Mouse (Mus musculus) common myeloid progenitor, adult 5-6 weeks (primary cell): ENCODE data around the gene AW551984. TPM values are rescaled to one million over a fixed set of nuclear protein-coding genes. Genes with fewer than 3 reads are reported as not detected.

Experiments
- ATAC-seq: replicated peaks from 2 replicates; pipeline ENCODE4 v1.8.0; 2016; ENCODE audit warnings: low read depth, mild to moderate bottlenecking, moderate TSS enrichment, inconsistent platforms; ENCODE audit not compliant: poor library complexity, severe bottlenecking
- total RNA-seq: library from RNA; stranded (forward); fragments of 200-1000, 187-1606 nt; gene quantifications from 2 replicates; pipeline ENCODE4 v1.2.3, GENCODE M21; 2017

Gene AW551984
- not detected in 2 replicates for total RNA-seq

- no peak for ATAC-seq
Observed at GRCm38 (mm10) chr9:39603999-39604453, at the start of gene AW551984. Gene AW551984, minus strand, starts transcription at chr9:39604403.

DNA sequence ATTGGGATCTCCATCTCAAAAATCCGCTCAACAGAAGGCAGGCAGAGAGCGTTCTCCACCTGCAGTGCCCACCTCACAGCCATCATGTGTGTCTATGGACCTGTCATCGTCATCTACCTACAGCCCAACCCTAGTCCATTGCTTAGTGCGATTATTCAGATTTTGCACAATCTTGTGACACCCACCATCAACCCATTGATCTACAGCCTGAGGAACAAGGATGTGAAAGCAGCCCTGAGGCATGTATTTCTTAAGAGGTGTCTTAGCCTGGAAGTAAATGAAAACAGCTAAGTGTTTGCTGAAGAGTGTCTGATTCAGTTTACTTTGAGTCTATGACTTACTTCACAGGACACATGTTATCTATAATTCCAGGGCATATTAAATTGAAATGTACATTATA lies 43.2 kb upstream of the AW551984 start:
- ATAC-seq = no peak

- ATAC-seq = no peak
Observed at GRCm38 (mm10) chr9:39644785-39645184, 40.6 kb upstream of the AW551984 start, which contains the start of gene Olfr961. Gene Olfr961, plus strand, starts transcription at chr9:39645085.

GRCm38 (mm10) chr9:39633913-39634594 lies 29.9 kb upstream of the AW551984 start:
- no peak for ATAC-seq

DNA sequence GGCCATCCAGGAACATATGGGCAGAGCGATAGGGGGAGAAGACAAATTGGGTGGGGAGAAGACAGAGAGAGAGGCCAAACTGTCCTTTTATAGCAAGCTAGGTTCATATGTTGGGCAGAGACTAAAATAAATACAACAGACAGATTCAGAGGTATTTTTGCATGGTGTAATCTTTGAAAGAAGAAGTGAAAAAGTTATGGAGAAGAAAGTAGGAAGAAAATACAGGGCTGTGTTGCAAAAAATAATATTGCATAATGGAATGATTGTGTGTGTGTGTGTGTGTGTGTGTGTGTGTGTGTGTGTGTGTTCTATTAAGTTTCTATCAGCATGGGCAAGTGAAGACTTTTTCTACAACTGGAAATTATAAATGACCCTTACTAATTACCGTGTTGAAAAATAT lies 24.9 kb upstream of the AW551984 start:
- 0 out of 2 replicates have a peak, but pooled peaks have one; percentile 45 for ATAC-seq

- ATAC-seq = no peak
Observed at GRCm38 (mm10) chr9:39624711-39625110, 20.5 kb upstream of the AW551984 start.

DNA sequence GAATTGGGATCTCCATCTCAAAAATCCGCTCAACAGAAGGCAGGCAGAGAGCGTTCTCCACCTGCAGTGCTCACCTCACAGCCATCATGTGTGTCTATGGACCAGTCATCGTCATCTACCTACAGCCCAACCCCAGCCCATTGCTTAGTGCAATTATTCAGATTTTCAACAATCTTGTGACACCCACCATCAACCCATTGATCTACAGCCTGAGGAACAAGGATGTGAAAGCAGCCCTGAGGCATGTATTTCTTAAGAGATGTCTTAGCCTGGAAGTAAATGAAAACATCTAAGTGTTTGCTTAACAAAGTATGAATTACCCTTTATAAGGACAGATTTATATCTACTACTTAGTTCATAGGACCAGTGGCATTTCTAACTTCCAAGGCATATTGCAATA lies 19.6 kb upstream of the AW551984 start:
- ATAC-seq = no peak

DNA sequence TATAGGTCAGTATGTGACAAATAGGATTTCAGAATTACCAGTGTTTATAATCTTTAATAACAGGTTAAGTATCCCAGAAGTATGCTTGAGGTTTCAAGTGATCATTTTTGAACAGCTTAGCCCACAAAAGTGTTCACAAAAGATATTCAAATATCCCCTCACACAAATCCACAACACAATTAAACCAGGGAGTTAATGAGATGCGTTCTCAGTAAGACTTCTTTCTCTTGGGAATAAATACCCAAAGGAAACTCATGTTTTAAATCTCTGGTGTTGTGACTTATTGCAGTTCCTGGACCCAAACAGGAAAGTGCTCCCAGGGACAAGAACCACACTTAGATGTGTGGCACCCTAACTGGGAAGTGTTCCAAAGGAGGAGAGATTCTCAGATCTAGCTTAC lies 16.9 kb upstream of the AW551984 start, which contains the start of gene Olfr960:
Gene Olfr960, plus strand, starts transcription at position 301 of the 400 bp plus-strand sequence.
- ATAC-seq = no peak

DNA sequence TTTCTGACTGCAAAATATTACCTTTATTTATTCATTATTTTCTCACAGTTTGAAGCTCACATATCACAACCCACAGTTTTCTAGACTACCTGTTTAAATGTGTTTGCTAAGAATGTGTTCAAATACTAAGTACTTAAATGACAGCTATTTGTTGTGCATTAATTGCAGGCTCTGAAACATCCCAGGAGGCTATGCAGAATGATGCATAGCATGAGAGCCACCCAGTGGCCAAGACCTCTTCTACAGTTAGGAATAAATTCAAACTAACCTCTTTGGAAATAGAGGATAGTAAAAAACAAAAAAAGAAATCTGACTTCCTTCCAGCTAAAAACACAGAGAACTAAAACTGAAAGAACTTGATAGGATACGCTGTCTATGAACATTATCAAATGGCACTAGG lies 7.8 kb upstream of the AW551984 start:
- no peak for ATAC-seq

DNA sequence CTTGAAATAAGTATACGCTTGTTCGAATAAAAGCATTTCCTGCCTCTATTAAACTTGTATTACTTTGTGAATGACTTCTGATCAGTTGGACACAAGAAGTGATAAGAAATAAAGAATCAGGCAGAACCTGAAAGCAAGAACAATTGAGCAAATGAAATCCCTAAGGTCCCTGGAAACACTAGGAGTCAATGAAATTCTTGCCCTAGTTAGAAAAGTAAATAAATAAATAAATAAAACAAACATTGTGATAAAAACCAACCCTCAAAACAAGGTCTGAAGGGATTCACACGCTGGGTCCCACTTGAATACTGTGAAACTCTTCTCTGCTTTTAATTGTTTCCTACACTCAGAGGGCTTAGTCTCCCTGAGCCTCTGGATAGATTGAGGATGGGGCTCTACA lies 6.2 kb upstream of the AW551984 start, which contains the start of gene Olfr148:
Gene Olfr148, plus strand, starts transcription at position 301 of the 400 bp plus-strand sequence.
- no peak for ATAC-seq

DNA sequence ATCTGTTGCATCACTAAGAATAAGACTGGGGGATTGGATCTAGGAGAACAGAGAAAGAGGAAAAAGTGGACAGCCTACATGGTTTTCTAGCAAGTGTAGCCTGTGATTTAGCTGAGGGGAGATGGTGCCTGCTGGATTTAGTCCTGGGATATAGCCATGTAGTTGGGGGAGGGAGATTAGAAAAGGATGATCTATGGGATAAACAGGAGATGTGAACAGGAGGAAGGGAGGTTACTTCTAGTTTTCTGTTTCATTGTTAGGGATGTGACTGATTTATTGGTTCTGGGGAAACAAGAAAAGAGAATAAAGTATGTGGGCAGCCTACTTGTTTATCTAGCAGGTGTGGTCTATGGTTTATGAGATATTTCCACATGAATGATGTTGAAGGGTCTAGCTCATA lies 4.3 kb upstream of the AW551984 start:
- no peak for ATAC-seq

GRCm38 (mm10) chr9:39603333-39603845 lies 814 bp downstream of the AW551984 start:
- no peak for ATAC-seq

DNA sequence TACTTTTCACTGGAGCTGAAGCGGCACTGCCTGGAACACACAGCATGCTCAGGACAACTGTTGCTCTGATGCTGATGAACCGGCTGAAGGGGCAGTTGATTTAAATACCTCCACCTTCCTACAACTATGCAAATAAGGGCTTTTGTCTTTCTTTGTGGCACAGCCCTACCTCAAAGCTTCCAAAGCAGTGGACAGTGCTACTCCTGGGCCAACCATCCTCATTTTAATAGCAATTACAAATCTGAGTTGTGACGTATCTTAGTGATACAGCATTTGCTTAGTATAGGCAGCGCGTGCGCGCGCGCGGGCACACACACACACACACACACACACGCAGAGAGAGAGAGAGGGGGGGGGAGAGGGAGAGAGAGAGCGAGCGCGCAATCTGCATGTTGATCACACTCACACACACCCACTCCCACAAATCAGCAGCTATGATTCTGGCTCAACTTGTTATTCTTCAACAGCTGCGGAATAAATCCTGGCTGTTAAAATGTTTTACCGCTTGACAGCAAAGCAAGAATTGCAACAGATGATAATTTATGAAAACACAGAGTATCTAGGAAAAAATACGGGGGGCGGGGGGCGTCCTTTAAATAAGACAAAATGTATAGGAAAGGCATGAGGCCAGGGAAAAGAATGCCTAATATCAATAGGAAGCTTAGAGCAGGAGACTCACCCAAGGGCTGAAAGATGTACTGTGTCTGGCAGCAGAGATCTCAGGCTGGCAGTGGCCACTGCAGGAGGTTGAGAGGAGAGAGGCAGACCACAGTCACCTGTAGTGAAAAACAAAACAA lies 1.5 kb downstream of the AW551984 start:
- ATAC-seq = no peak

GRCm38 (mm10) chr9:39577050-39577449 lies 27.2 kb downstream of the AW551984 start:
- ATAC-seq = no peak

DNA sequence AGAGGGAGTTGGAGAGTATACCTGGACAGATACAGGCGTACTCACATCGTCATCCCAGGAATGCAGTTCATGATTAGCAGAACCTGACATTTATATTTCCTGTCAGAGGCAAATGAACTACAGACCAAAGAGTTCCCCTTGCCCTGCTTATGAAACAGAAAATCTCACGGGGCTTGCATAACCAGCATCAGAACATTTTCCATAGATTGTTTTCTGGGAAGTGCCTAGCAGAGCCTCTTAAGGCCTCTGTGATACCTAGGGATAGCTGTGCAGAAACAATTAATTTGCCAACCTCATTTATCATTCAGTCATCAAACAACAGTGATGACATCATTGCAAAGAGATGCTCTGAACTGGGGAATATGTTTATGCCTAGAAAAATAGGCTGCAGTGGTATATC lies 28.7 kb downstream of the AW551984 start, which contains the start of gene Olfr959:
Gene Olfr959, minus strand, starts transcription at position 101 of the 400 bp plus-strand sequence.
- ATAC-seq = no peak

GRCm38 (mm10) chr9:39558349-39558647 lies 45.9 kb downstream of the AW551984 start:
- ATAC-seq = no peak

- ATAC-seq = no peak
Observed at GRCm38 (mm10) chr9:39557529-39558348, 46.5 kb downstream of the AW551984 start.

- no peak for ATAC-seq
Observed at GRCm38 (mm10) chr9:39553946-39554345, 50.3 kb downstream of the AW551984 start, which contains the start of gene Olfr958. Gene Olfr958, minus strand, starts transcription at chr9:39554054.

DNA sequence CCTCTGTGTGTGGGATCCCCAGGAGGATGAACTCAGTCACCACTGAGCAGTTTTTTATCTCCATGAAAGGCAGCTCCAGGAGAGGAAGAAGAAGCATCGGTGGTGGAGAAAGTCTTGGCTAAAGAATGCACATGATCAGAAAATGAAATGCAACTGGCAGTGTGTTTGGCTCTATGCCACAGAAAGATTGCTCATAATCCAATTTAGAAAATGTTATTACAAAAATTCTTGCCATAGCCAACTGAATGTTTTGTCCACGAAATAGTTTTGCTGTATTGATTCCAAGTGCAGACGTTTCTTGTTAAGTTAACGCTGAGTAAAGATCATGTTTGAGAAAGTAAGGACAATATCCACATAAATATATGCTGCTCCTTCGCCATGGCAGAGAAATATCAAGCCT lies 53.4 kb downstream of the AW551984 start:
- no peak for ATAC-seq
